Mouse (Mus musculus): ENCODE results near the gene Sox6.

GRCm38 (mm10) chr7:115462276-115462675 is 576.3 kb downstream of the Sox6 start:
- TF ChIP-seq POLR2A (IDR thresholded peaks at IDR 0.05; ENCODE audit: borderline replicate concordance, insufficient read depth, low read length) (no peak), CTCF (IDR thresholded peaks at IDR 0.05; ENCODE audit: borderline replicate concordance, insufficient read depth, low read depth, low read length) (no peak)

Data from cerebellum, adult 2 months (tissue).